Mouse (Mus musculus) embryonic facial prominence, embryonic 11.5 days (tissue): ENCODE data around the gene Atp4a. TPM values are rescaled to one million over a fixed set of nuclear protein-coding genes. Genes with fewer than 3 reads are reported as not detected.

Experiments used
- ATAC-seq: fragments of 200-750 bp; cut with Nextera tagmentation; replicated peaks from 2 replicates; pipeline ENCODE4 v1.8.0; 2017; ENCODE audit warnings: low read depth; ENCODE audit not compliant: insufficient number of reproducible peaks, low FRiP score, low TSS enrichment
- DNase-seq: peaks from one replicate; pipeline ENCODE4 v3.0.0-alpha.2; 2015; ENCODE audit warnings: low spot score
- H3K27ac ChIP-seq: fragments of 300-500 bp; sonication (generic); replicated peaks from 2 replicates; pipeline ENCODE4 v1.5.1; 2014; ENCODE audit warnings: mild to moderate bottlenecking, low read depth, low read length, control low read depth
- H3K27me3 ChIP-seq: fragments of 300-500 bp; sonication (generic); 2 replicates; pipeline ENCODE4 v1.6.1; 2014; ENCODE audit warnings: mild to moderate bottlenecking, low read length, moderate library complexity, mixed read lengths; ENCODE audit not compliant: control insufficient read depth, insufficient read depth
- H3K36me3 ChIP-seq: fragments of 300-500 bp; sonication (generic); replicated peaks from 2 replicates; pipeline ENCODE4 v1.6.1; 2014; ENCODE audit warnings: low read depth, mild to moderate bottlenecking, low read length, moderate library complexity, mixed read lengths; ENCODE audit not compliant: control insufficient read depth, insufficient read depth
- H3K4me1 ChIP-seq: fragments of 300-500 bp; sonication (generic); 2 replicates; pipeline ENCODE4 v1.6.1; 2014; ENCODE audit warnings: low read length, mixed read lengths; ENCODE audit not compliant: control insufficient read depth, insufficient read depth
- H3K4me2 ChIP-seq: fragments of 300-500 bp; sonication (generic); 2 replicates; pipeline ENCODE4 v1.6.1; 2014; ENCODE audit warnings: low read depth, mild to moderate bottlenecking, control low read depth, low read length, moderate library complexity
- H3K4me3 ChIP-seq: fragments of 300-500 bp; sonication (generic); 2 replicates; pipeline ENCODE4 v1.5.1; 2014; ENCODE audit warnings: low read depth, low read length, control low read depth
- H3K9ac ChIP-seq: fragments of 300-500 bp; sonication (generic); replicated peaks from 2 replicates; pipeline ENCODE4 v1.6.1; 2014; ENCODE audit warnings: mild to moderate bottlenecking, control low read depth, low read length
- H3K9me3 ChIP-seq: fragments of 300-500 bp; sonication (generic); replicated peaks from 2 replicates; pipeline ENCODE4 v1.6.1; 2016; ENCODE audit warnings: mild to moderate bottlenecking, low read length, inconsistent platforms, mixed read lengths; ENCODE audit not compliant: control insufficient read depth
- WGBS: fragments of 180-500 bp; shearing (Covaris S2); extraction: QIAGEN DNeasy Blood & Tissue Kit; methylation state at CpG from one replicate; pipeline ENCODE4 v1.1.7; 2014; 5-methylcytosine and 5-hydroxymethylcytosine counted together
- polyA plus RNA-seq: library from polyadenylated mRNA; unstranded; fragments of >200 nt; fragmentation: Nextera tagmentation; extraction: Ambion mirVana; gene quantifications from 2 replicates; pipeline ENCODE4 v1.2.1, GENCODE M21; 2014

Gene Atp4a
- polyA plus RNA-seq, 1 experiment from 2014 or later, result not detected

DNA sequence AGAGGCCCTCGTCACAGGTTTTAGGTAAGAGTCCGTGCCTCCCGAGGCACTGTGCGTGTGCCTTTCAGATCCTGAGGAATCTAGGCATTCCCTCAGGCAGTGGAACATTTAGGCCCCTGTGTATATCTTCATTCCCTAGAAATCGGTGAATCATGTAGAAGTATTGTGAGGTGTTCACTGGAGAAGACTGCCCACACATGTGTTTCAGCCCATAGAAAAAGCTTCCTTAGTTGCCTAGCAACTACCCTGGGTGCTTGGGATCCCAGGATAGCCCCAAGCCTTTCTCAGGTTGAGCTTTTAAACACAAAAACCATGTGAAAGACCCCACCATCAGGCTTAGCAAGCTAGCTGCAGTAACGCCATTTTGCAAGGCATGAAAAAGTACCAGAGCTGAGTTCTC is 23.7 kb upstream of the Atp4a start:
- DNase-seq (no peak), ATAC-seq (no peak)
- Histone ChIP-seq H3K27ac (no peak overlapping the region), H3K36me3 (no peaks in the 10 kb centered on the region), H3K4me2 (no peak overlapping the region), H3K4me3 (no peak overlapping the region), H3K4me1 (no peaks in the 10 kb centered on the region), H3K27me3 (peaks cover 8% of the 10 kb centered on the region), H3K9me3 (no peaks in the 10 kb centered on the region), H3K9ac (no peak overlapping the region)
- 71% methylated on average over 6 of the region's 6 CpGs for WGBS

DNA sequence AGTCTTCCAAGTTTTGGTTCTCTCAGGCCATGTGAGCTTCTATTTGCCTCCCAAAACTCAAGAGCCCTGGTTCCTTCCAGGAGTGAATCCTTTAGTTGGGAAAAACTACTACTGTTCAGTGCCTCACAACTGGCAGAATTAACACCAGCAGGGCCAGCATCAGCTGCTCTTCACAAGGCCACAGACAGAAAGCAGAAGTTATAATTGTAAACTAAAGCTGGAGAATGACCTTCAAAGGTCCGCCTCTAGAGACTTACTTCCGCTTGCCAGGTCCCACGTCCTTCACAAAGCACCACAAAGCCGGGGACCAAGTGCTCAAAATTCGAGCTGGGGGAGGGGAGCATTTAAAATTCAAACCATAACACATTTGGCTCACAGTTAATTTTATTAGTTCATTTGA is 13.9 kb upstream of the Atp4a start:
- ATAC-seq (no peak), DNase-seq (no peak)
- Histone ChIP-seq H3K4me3 (no peak overlapping the region), H3K4me2 (no peak overlapping the region), H3K27me3 (no peaks in the 10 kb centered on the region), H3K36me3 (no peaks in the 10 kb centered on the region), H3K27ac (no peak overlapping the region), H3K9me3 (no peaks in the 10 kb centered on the region), H3K9ac (no peak overlapping the region), H3K4me1 (no peaks in the 10 kb centered on the region)
- WGBS, result 65% methylated on average over 5 of the region's 5 CpGs

DNA sequence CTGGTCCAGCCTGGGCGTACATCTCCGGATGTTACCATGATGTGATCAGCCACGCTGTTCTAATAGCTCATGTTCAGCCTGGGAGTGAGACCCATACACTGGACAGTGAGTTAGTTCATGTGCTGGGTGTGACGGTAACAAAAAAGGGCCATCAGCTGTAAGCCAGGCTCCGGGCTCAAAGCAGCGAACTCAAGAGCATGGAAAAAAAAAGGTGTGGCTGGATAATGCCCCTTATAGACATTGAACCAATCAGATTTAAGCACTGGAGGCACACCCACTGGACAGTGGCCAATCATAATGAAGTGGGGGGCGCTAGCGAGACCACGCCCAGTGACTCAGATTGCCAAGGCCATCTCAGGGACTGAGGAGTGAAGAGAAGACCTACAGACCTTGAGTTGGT is 13.4 kb upstream of the Atp4a start, which contains the start of gene 2200002J24Rik:
TSS of gene 2200002J24Rik (plus strand) at position 338 of the 400 bp plus-strand sequence.
- H3K9ac ChIP-seq, result no peak within 1 kb of the TSS
- H3K4me3 ChIP-seq, result no peak within 1 kb of the TSS
- no peaks in the 10 kb centered on the region for H3K9me3 ChIP-seq
- no peak within 1 kb of the TSS for H3K4me2 ChIP-seq
- no peaks in the 10 kb centered on the region for H3K4me1 ChIP-seq
- no peaks in the 10 kb centered on the region for H3K27me3 ChIP-seq
- no peaks in the 10 kb centered on the region for H3K36me3 ChIP-seq
- ATAC-seq (no peak), DNase-seq (peak; percentile 20)
- 35% methylated on average over 9 of the region's 9 CpGs for WGBS
- H3K27ac ChIP-seq, result no peak within 1 kb of the TSS

DNA sequence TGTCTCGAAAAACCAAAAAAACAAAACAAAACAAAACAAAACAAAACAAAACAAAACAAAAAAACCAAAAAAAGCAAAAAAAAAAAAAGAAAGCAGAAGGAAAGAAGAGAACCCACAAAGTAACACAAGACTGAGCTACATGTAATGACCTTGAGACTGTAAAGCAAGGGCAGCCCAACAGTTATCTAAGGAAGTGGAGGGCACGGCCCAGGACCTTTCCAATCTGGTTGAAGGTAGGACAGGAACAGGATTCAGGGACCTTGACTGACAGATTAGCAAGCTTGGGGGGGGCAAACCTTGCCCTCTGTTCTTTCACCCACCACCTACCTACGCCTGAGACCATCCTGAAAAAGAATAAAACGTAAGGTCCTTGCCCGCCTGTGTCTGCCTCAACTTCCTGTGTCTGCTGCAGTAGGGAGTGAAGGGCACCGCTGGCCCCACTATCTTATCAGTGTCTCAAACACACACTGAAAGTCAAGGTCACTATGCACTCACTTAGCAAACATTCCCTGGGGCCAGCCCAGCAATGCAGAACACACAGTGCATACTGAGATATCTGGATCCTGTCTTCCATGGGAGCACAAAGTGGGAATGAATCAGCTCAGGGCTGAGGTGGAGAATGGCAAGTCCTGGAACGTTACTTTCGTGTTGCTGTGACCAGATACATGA is 5.7 kb upstream of the Atp4a start:
- DNase-seq (no peak), ATAC-seq (no peak)
- Histone ChIP-seq H3K9ac (no peak overlapping the region), H3K27ac (no peak overlapping the region), H3K4me1 (no peaks in the 10 kb centered on the region), H3K4me3 (no peak overlapping the region), H3K9me3 (no peaks in the 10 kb centered on the region), H3K4me2 (no peak overlapping the region), H3K27me3 (no peaks in the 10 kb centered on the region), H3K36me3 (no peaks in the 10 kb centered on the region)
- WGBS, result 71% methylated on average over 8 of the region's 8 CpGs

DNA sequence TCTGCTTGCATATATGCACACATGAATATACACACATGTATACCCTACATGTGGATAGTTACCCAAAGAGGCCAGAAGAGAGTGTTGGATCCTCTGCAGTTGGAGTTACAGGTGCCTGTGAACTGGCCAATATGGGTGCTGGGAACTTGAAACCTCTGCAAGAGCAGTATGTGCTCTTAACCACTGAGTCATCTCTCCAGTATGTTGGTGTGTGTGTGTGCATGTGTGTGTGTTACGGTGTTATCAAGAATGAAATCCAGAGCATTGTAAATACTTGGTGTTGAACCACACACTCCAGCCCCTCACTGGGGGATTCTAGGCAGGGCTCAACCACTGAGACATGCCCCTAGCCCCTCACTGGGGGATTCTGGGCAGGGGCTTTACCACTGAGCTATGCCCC is 4.6 kb upstream of the Atp4a start:
- Histone ChIP-seq H3K9ac (no peak overlapping the region), H3K9me3 (no peaks in the 10 kb centered on the region), H3K4me3 (no peak overlapping the region), H3K27me3 (no peaks in the 10 kb centered on the region), H3K27ac (no peak overlapping the region), H3K4me2 (no peak overlapping the region), H3K36me3 (no peaks in the 10 kb centered on the region), H3K4me1 (no peaks in the 10 kb centered on the region)
- ATAC-seq, result no peak
- no peak for DNase-seq
- WGBS, result 87% methylated on average over 1 of the region's 1 CpGs

DNA sequence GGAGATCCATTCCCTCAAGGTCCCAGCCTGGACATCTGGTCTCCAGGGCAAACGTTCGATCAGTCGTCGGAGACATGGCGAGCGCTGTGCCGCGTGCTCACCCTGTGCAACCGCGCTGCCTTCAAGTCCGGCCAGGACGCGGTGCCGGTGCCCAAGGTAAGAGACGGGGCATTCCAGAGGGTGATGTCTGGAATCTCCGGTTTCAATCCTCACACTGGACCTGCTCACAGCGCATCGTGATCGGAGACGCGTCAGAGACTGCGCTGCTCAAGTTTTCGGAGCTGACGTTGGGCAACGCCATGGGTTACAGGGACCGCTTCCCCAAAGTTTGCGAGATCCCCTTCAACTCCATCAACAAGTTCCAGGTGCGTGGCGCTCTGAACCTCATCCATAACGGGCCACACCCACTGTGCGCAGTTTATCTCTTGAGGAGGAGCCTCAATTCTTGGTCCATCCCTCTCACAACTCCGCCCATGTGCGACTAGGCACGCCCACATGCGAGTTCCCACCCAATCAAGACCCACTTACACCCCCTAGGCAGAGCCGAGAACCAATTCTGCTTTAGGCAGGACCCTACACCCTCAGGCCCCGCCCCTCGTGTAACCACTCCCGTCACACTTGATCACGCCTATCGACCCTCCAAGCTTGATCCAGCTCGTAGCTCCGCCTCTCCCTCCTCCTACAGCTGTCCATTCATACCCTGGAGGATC is 5.2 kb downstream of the Atp4a start:
- Histone ChIP-seq H3K27me3 (peaks cover 10% of the 10 kb centered on the region), H3K4me1 (no peaks in the 10 kb centered on the region), H3K4me3 (peak overlapping the region; percentile 15), H3K36me3 (no peaks in the 10 kb centered on the region), H3K9me3 (no peaks in the 10 kb centered on the region; the same call in 1 of the 2 replicates), H3K9ac (no peak overlapping the region), H3K27ac (no peak overlapping the region), H3K4me2 (peak overlapping the region; percentile 54)
- DNase-seq (peak; percentile 84), ATAC-seq (peak; percentile 87)
- WGBS, result 2% methylated on average over 43 of the region's 43 CpGs

DNA sequence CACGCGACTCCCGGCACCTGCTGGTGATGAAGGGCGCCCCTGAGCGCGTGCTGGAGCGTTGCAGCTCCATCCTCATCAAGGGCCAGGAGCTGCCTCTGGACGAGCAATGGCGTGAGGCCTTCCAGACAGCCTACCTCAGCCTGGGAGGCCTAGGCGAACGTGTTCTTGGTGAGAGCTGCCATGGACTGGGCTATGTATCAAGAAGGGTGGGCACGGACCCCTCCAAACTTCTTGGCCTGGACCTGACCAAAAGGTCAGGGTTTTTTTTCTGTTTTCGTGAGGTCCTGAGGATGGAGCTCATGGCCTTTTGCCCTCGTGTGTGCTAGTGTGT is 5.7 kb downstream of the Atp4a start:
- ATAC-seq (no peak; the same call in 1 of the 2 replicates), DNase-seq (no peak)
- Histone ChIP-seq H3K9me3 (no peaks in the 10 kb centered on the region; the same call in 1 of the 2 replicates), H3K9ac (no peak overlapping the region), H3K4me1 (no peaks in the 10 kb centered on the region), H3K27me3 (peaks cover 10% of the 10 kb centered on the region), H3K4me3 (peak overlapping the region; percentile 15), H3K36me3 (no peaks in the 10 kb centered on the region), H3K4me2 (peak overlapping the region; percentile 54), H3K27ac (no peak overlapping the region)
- WGBS, result 9% methylated on average over 14 of the region's 14 CpGs

GRCm38 (mm10) chr7:30719669-30720068 is 7.7 kb downstream of the Atp4a start:
- Histone ChIP-seq H3K27ac (no peak overlapping the region), H3K9me3 (no peaks in the 10 kb centered on the region; the same call in 1 of the 2 replicates), H3K4me3 (no peak overlapping the region), H3K27me3 (peaks cover 10% of the 10 kb centered on the region), H3K4me2 (no peak overlapping the region), H3K4me1 (no peaks in the 10 kb centered on the region), H3K36me3 (no peaks in the 10 kb centered on the region), H3K9ac (no peak overlapping the region)
- DNase-seq, result no peak
- ATAC-seq, result no peak
- 98% methylated on average over 5 of the region's 5 CpGs for WGBS
